Comparison of ENCODE assay signal across 29 mouse cellular contexts in the genomic region with DNA sequence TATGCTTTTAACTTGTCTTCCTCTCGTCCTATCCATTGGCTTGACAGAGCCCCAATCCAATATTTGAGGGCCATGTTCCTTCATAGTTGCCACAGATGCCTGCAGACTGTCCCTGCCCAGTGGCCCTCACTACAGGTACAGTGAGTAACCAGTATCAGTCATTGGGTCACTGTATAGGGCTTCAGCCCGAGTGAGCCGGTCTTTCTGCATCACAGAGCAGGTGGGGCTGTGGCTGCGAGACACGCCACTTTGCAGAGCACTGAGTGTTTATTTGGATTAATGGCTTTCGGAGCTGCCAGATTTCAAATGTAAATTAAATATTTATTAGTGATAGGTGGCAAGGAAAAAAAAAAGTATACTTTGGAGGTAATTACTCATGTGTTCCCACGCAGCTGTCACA.
DNase-seq lines count a peak whose midpoint lies in the region; ATAC-seq and TF ChIP-seq lines count a peak whose summit lies in the region.
"Had no signal": no experiment of that assay in that cellular context is flagged by ENCODE, and none has a peak within 500 bp of the region (broad histone marks: within the 10 kb centered on the region; RNA-seq: fewer than 3 reads in every experiment).

No protein-coding gene starts in this region.

- peak; percentile 64; the same call in 1 of the 2 replicates for ATAC-seq in limb, embryonic 13.5 days (ENCODE audit: low FRiP score, low read depth)
- peak; percentile 79; the same call in 1 of the 2 replicates for ATAC-seq in stomach, embryonic 16.5 days (ENCODE audit: insufficient read depth, low FRiP score)
- ATAC-seq: activated CD4-positive, CD25-positive, alpha-beta regulatory T cell, adult 4 months; CD4-positive, CD25-positive, alpha-beta regulatory T cell, adult 4 months; forebrain, embryonic 14.5 days; Patski had no signal

- no peak overlapping the region for H3K4me2 ChIP-seq in limb, embryonic 13.5 days (replicated peaks)
- H3K4me2 ChIP-seq in stomach, embryonic 16.5 days (ENCODE audit: low read depth, low read length): no peak overlapping the region
- H3K4me2 ChIP-seq: embryonic facial prominence, embryonic 13.5 days; embryonic facial prominence, embryonic 15.5 days; forebrain, embryonic 12.5 days had no signal

- TF ChIP-seq CTCF in brain, embryonic 14.5 days (IDR thresholded peaks at IDR 0.05; ENCODE audit: borderline replicate concordance, extremely low read depth, insufficient read depth, insufficient read length): no peak

- no peak for TF ChIP-seq POLR2A in brain, embryonic 14.5 days (IDR thresholded peaks at IDR 0.05; ENCODE audit: borderline replicate concordance, extremely low read depth, insufficient read depth, insufficient read length, poor library complexity, severe bottlenecking)

- no peaks in the 10 kb centered on the region for H3K9me3 ChIP-seq in limb, embryonic 13.5 days
- H3K9me3 ChIP-seq in stomach, embryonic 16.5 days (replicated peaks; ENCODE audit: control insufficient read depth, low read length): no peaks in the 10 kb centered on the region
- H3K9me3 ChIP-seq: embryonic facial prominence, embryonic 13.5 days; embryonic facial prominence, embryonic 15.5 days; forebrain, embryonic 10.5 days; forebrain, embryonic 12.5 days had no signal

- H3K4me1 ChIP-seq in limb, embryonic 13.5 days: peaks cover 22% of the 10 kb centered on the region; the same call in 1 of the 2 replicates
- no peaks in the 10 kb centered on the region for H3K4me1 ChIP-seq in stomach, embryonic 16.5 days (ENCODE audit: control insufficient read depth, insufficient read depth, low read length)
- H3K4me1 ChIP-seq: forebrain, embryonic 10.5 days; forebrain, embryonic 12.5 days had no signal

- no peak overlapping the region for H3K27ac ChIP-seq in limb, embryonic 13.5 days
- H3K27ac ChIP-seq in stomach, embryonic 16.5 days (ENCODE audit: low read length): no peak overlapping the region
- H3K27ac ChIP-seq: embryonic facial prominence, embryonic 13.5 days; embryonic facial prominence, embryonic 15.5 days; forebrain, embryonic 10.5 days; forebrain, embryonic 12.5 days had no signal

- peak; percentile 43 for DNase-seq in heart, adult 11 months
- no peak for DNase-seq in heart, adult 18-20 months
- DNase-seq in brain, embryonic 14.5 days (ENCODE audit: low read depth): peak; percentile 4
- DNase-seq in right cerebral cortex, adult 2 months (ENCODE audit: low spot score in 2 of 2): no peak
- no peak for DNase-seq in urinary bladder, postnatal 36 days (ENCODE audit: low spot score in 2 of 2)
- no peak for DNase-seq in kidney, postnatal 10 days
- DNase-seq: adrenal gland, adult 8-10 months; adrenal gland, postnatal 14 days; adrenal gland, postnatal 36 days; B cell, adult 2 months; cerebellum, adult 11 months; cerebellum, adult 18-20 months; cerebellum, adult 8-10 months; cerebellum, adult 9-11 months; cerebellum, postnatal 14 days; cerebellum, postnatal 36 days; embryo, embryonic 11 days had no signal

- H3K9ac ChIP-seq in limb, embryonic 13.5 days: no peak overlapping the region
- no peak overlapping the region for H3K9ac ChIP-seq in stomach, embryonic 16.5 days (ENCODE audit: low read length)
- H3K9ac ChIP-seq: embryonic facial prominence, embryonic 13.5 days; embryonic facial prominence, embryonic 15.5 days; forebrain, embryonic 12.5 days had no signal

- H3K36me3 ChIP-seq in limb, embryonic 13.5 days: no peaks in the 10 kb centered on the region
- H3K36me3 ChIP-seq in stomach, embryonic 16.5 days (ENCODE audit: control insufficient read depth, insufficient read depth, low read length): no peaks in the 10 kb centered on the region
- H3K36me3 ChIP-seq: embryonic facial prominence, embryonic 13.5 days; embryonic facial prominence, embryonic 15.5 days; forebrain, embryonic 10.5 days; forebrain, embryonic 12.5 days; G1E had no signal

- H3K4me3 ChIP-seq in limb, embryonic 13.5 days: no peak overlapping the region
- H3K4me3 ChIP-seq in stomach, embryonic 16.5 days (replicated peaks; ENCODE audit: low read length): no peak overlapping the region
- H3K4me3 ChIP-seq: embryonic facial prominence, embryonic 13.5 days; embryonic facial prominence, embryonic 15.5 days; erythroblast, embryonic 14.5 days; forebrain, embryonic 10.5 days; forebrain, embryonic 12.5 days had no signal

- WGBS in limb, embryonic 13.5 days: 65% methylated on average over 7 of the region's 7 CpGs
- 35% methylated on average over 7 of the region's 7 CpGs for WGBS in stomach, embryonic 16.5 days

- no peaks in the 10 kb centered on the region for H3K27me3 ChIP-seq in limb, embryonic 13.5 days
- H3K27me3 ChIP-seq in stomach, embryonic 16.5 days (ENCODE audit: control insufficient read depth, insufficient read depth, low read length): no peaks in the 10 kb centered on the region
- H3K27me3 ChIP-seq: embryonic facial prominence, embryonic 15.5 days; forebrain, embryonic 12.5 days had no signal

Comparison
In these comparisons a context has a peak if more than half of its experiments do, and no peak if none do; other contexts are left out.
1. DNase-seq: peak in heart, adult 11 months (single experiment) and brain, embryonic 14.5 days (single experiment); none in heart, adult 18-20 months (0 of 2), right cerebral cortex, adult 2 months (0 of 2), urinary bladder, postnatal 36 days (0 of 2) and kidney, postnatal 10 days (single experiment).